Mouse (Mus musculus) cerebellum, adult 9-10 months (tissue): ENCODE measurements around the gene Adarb2.

Experiments used
- DNase-seq: peaks from one replicate; pipeline ENCODE4 v3.0.0; 2022

The Adarb2 gene

GRCm38 (mm10) chr13:8805931-8806330 lies 603.3 kb downstream of the Adarb2 start:
- DNase-seq: no peak
